Mouse (Mus musculus): ENCODE data around the gene Gm45140. TPM values are rescaled to one million over a fixed set of nuclear protein-coding genes. Genes with fewer than 3 reads are reported as not detected.

The Gm45140 gene
- total RNA-seq, 2 experiments from 2014 or later: 0.81 to 18.3 TPM

DNA sequence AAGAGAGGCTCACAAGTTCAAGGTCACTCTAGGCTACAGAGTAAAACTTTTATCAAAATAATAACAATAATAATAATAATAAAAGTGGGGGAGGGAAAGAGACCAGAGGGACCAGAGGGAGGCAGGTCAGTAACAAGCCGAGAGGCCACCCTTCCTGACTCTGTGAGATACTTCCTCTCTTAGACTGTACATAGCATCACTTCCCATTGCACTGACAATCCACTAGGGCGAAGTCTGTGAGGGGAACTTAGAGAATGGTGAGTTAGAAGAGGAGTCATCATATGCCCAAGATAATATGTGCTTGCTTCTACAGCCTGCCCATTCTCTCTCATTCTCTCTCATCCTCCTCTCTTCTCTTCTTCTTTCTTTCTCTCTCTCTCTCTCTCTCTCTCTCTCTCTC is 29.6 kb downstream of the Gm45140 start:
- ATAC-seq (replicated peaks; ENCODE audit: low FRiP score, low TSS enrichment, poor library complexity, severe bottlenecking): no peak

DNA sequence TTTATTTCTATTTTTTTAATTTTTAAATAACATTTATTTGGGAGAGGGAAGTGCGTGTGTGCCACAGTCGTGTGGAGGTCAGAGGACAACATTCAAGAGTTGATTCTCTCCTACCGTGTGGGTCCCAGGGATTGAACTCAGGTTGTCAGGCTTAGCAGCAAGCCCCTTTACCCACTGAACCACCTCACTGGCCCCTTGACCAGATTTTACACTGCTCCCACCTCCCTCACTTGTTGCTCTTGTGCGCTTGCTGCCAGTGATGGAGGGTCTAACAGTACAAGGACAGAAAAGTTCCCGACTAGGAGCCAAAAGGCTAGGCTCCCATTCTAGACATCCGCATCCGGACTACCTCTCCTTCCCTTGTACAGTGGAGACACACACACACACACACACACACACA is 30.1 kb downstream of the Gm45140 start:
- ATAC-seq (replicated peaks; ENCODE audit: low FRiP score, low TSS enrichment, poor library complexity, severe bottlenecking): no peak

DNA sequence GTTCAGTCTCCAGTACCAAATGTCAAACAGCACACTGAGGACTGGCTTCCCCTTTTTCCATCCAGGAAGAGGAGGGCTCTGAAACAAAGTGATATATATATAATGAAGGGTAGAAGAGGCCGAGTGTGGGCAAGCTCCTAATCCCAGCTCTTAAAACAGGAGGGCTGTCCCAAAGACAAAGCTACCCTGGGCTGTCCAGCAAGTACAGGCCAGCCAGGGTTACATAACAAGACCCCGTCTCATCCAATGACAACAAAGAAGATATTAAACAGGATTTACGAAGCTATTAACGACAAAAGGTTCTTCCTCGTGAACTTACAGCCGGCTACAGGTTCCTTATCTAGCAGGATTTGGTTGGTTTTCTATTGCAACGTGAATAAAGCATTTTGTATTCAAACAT is 30.7 kb downstream of the Gm45140 start:
- no peak for ATAC-seq (replicated peaks; ENCODE audit: low FRiP score, low TSS enrichment, poor library complexity, severe bottlenecking)

DNA sequence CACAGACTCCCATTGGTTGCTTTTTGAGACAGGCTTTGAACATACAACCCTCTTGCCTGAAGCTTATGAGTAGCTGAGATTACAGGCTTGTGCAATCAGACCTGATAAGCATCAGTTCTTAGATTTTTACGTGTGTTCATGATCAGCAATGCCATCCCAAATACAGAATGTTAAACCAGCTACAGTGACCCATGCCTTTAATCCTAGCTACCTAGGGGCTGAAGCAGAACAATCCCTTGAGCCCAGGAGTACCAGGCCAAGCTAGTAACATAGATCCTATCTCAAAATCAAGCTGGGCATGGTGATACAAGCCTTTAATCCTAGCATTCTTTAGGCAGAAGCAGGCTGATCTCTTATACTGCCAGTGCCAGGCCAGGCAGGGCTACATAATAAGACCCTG is 31.6 kb downstream of the Gm45140 start:
- no peak for ATAC-seq (replicated peaks; ENCODE audit: low FRiP score, low TSS enrichment, poor library complexity, severe bottlenecking)

DNA sequence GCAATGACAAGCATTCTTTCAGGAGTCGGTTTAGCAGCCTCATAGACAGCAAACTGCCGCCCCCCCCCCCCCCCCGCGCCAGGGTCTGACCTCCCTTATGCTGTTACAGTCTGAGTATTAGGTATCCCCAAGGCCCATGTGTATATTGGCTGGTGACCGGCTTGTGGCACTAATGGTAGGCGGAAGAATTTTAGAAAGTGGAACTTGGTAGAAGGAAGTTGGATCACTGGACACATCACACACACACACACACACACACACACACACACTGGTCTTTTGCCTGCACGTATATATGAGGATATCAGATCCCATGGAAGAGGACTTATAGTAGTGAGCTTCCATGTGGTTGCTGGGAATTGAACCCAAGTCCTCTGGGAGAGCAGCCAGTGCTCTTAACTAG is 33.1 kb downstream of the Gm45140 start:
- ATAC-seq (replicated peaks; ENCODE audit: low FRiP score, low TSS enrichment, poor library complexity, severe bottlenecking): no peak

DNA sequence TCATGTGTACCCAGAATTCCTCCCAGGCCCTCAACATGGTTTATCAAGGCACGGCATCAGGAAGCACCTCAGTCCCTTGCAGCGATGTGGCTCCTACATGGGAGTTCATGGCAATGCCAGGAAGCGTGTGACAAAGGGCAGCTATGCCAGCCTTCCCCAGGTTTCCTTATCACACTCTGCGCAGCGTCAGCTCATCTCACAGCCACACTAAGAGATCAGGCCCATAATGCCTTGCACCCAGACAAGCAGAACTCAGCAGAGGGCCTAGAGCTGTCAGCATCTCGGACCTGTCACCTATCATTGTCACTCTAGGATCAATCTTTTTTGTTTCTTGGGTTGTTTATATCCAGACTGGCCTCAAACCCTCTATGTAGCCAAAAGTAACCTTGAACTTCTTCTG is 36.0 kb downstream of the Gm45140 start:
- ATAC-seq (replicated peaks; ENCODE audit: low FRiP score, low TSS enrichment, poor library complexity, severe bottlenecking): peak; percentile 78

DNA sequence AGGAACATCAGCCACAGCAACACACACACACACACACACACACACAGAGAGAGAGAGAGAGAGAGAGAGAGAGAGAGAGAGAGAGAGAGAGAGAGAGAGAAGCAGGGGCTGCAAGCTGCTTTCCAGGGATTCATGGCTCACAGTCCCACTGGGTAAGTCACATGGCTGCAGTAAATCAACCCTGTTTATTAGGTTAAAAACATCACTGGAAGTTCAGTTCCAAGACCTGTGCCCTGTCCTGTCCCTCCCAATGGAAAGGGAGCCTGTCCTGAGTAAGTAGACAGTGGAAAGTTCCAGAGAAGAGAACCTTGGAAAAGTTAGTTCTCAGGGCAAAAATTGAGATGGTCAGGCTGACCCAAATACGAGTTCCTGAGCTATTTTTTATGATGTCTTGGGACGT is 38.3 kb downstream of the Gm45140 start:
- no peak for ATAC-seq (replicated peaks; ENCODE audit: low FRiP score, low TSS enrichment, poor library complexity, severe bottlenecking)

DNA sequence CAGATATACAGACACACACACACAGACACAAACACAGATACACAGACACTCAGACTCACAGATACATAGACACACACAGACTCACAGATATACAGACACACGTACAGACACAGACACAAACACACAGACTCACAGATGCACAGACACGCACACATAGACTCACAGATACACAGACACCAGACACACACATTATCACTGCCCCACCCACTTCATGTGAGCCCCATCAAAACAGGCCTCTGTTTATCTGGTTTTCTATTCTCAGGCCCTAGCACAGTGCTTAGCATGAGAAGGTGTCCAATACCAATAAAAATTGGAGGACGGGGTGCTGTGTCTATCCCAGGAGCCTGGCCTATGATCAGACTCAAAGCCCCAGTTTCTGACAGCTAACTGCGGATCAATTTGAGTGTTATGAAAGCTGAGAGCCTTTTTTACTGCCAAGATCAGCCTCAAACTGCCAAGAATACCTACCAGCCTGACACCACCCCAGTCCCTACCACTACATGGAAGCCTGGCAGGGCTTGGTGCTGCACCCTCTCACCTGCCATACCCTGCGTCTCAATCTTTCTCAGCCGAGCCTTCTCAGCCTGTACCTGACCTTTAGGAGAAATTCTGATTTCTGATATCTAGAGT is 39.2 kb downstream of the Gm45140 start:
- ATAC-seq (replicated peaks; ENCODE audit: low FRiP score, low TSS enrichment, poor library complexity, severe bottlenecking): peak; percentile 53

DNA sequence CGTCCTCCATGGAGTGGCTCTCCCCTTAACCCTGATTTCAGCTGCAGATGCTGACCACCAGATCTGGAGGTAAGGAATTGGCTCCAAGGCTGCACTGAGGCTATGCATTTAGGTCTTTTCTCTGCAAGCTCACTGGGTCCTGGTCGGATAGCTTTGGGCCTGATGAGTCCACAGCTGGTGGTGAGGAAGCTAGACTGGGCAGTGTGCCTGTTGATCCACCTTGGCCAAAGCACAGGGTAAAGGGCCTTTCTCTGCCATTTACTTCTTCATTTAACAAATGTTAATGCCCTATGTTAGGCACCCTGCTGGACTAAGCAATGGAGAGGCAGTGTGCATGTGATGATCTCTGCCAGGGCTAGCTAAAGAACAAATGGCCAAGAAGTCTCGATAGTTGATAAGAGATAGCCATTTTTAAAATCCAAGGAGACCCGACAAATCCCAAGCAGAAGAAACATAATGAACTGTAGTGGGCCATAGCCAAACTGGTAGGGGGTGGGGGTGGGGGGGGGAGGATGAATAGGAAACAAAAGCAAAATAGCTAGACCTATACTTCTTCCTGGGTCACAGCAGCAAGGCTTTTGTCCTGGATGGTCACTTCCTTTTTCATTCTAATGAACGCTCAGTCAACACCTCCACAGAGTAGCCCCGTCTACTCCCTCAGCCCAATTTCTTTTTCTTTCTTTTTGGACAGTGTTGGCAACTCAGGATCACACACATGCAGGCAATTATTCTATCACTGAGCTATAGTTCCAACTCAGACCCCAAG is 40.0 kb downstream of the Gm45140 start:
- ATAC-seq (replicated peaks; ENCODE audit: low FRiP score, low TSS enrichment, poor library complexity, severe bottlenecking): no peak

DNA sequence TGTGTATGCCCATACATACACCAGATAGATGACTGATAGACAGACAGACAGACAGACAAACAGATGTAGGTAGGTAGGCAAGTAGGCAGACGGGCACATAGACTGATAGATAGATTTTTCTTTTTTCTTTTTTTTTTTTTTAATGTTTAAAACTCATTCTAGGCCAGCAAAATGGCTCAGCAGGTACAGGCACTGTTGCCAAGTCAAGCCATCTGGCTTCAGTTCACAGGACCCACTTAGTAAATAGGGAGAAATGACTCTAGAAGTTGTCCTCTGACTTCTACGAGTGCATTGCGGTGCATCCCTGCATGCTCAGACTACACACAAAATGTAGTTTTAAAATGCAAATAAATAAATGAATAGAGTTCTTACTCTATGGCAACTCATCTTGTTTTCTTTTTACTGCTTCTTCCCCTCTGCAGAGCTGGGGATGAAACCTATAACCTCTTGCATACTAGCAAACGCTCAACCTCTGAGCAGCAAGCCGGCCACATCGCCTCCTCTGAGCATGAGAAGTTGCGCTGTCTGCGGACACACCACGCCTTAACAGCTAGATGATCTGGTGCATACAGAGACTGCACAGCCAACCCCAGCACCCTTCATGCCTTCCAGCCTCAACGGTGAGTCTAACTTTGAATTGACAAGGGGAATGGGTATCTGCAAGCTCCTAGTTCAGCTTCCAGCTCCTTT is 41.6 kb downstream of the Gm45140 start:
- no peak for ATAC-seq (replicated peaks; ENCODE audit: low FRiP score, low TSS enrichment, poor library complexity, severe bottlenecking)

DNA sequence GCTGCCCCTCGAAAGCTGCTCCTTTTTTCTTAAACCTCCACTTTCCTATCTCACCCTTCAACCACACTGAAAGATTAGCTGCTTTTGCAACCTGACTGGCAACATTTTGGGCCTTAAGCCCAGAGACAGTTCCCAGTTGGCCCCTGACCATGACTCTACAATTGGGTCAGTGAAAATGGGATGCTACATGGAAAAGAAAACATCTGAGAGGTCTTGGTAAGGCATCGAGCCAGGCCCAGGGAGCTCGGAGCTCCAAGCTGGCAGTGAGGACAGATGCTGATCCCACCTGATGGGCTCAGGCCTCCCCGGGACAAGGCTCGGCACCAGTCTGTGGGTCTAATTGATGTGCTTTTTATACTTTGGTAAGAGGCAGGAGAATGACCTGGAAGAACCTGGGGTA is 43.8 kb downstream of the Gm45140 start:
- no peak for ATAC-seq (replicated peaks; ENCODE audit: low FRiP score, low TSS enrichment, poor library complexity, severe bottlenecking)

DNA sequence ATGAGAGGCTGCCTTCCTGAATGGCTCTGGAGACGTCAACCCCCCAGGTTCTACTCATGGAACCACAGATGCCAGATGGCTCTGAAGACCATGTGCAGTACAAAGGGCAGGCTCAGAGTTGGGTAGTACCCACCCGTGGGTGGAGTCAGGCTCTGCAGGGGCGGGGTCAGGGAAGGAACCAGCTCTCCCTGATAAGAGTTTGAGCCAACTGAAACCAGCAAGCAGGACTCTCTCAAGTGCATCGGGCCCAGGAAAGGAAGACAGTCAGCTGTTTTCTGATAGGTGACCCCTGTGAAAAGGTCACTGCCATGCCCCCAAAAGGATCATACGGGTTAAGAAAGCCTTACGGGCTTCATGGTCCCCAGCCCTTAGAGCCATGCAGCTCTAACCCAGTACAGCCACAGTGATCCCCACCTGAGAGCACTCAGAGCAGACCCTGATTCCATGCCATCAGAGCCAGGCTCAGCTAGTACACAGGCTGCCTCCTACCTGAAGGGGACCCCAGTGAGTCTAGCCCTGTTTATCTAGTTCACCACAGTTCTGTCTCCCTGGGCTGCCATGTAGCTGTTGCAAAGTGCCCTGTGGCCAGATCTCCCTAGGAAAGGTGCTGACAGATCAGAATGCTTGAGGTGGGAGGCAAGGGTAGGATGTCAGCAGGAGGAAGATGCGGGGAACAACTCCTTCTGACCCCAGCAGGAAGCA is 44.7 kb downstream of the Gm45140 start:
- peak; percentile 86 for ATAC-seq (replicated peaks; ENCODE audit: low FRiP score, low TSS enrichment, poor library complexity, severe bottlenecking)

DNA sequence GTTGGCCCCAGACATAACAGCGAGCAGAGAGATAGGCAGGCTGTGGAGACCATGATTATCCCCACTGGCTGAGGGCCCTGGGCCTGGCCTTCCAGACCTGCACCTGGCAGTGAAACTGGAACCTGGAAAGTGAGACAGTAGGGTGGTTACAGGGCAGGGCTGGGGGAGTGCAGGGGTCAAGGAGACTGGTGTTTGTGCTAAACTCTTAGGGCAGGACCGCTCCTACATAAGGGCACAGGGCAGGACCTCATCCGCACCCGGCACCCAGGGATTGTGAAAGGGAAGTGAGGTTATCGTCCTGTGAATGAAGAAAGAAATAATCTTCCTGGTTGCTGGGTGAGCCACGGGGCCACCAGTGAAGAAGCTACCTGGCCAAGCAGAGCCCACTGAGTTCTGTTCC is 45.8 kb downstream of the Gm45140 start:
- ATAC-seq (replicated peaks; ENCODE audit: low FRiP score, low TSS enrichment, poor library complexity, severe bottlenecking): no peak

DNA sequence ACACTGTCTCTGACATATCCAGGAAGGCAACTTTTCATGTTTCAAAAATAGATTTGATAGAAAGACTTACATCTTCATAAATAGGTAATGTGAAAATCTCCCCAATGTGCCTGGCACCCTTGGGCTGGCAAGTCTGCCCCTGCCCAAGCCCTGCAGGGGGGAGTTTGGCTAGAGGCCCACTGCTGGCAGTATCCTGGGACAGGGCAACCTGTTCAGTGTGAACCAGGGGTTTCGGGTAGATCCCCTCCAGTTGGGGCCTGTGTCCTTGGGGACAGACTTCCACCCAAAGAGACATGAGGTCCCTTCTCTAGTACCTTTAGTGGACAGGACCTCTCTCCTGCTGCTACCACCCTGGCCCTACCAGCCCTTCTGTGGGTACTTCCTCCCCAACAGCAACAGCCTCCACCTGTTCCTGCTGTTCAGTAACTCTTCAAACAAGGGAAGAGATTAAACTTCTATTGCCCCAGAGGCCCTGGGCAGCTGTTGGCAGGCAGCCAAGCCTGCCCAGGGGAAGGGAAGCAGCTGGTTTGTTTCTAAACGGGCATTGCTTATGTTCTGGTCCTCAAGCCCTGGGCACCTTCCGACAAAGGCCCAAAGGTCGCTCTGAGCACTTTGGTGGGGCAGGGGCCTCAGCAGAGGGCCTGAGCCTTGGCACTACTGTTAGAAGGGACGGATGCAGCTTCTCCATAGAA is 46.6 kb downstream of the Gm45140 start:
- peak; percentile 27; the same call in 1 of the 2 replicates for ATAC-seq (replicated peaks; ENCODE audit: low FRiP score, low TSS enrichment, poor library complexity, severe bottlenecking)

DNA sequence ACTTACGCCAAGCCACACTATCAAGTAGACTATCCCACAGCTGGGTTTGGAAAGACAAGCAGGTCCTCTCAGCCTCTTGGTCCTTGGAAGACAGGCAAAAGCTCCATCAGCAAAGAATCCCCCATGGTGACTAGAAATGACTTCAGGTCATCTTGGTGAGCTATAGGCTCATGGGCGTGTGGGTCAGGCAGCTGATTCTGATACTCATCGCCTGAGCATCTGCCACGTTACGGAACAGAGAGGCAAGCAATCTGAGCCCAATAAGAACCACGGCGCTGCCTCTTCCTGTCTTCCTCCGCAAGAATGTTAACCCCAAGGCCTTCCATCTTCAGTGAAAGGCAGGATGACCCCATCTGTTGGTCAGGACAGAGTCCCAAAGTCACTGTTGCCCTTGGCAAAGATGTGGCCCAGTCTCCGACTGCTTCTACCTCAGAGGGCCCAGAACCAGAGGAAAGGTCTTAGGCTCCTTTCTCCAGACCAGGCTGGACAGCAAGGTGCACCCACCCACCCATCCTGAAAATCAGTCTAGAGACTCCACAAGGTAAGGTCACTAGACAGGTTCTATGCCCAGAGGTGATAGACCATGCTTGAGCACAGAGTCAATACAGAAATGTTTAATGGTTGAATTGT is 47.2 kb downstream of the Gm45140 start:
- ATAC-seq (replicated peaks; ENCODE audit: low FRiP score, low TSS enrichment, poor library complexity, severe bottlenecking): no peak

DNA sequence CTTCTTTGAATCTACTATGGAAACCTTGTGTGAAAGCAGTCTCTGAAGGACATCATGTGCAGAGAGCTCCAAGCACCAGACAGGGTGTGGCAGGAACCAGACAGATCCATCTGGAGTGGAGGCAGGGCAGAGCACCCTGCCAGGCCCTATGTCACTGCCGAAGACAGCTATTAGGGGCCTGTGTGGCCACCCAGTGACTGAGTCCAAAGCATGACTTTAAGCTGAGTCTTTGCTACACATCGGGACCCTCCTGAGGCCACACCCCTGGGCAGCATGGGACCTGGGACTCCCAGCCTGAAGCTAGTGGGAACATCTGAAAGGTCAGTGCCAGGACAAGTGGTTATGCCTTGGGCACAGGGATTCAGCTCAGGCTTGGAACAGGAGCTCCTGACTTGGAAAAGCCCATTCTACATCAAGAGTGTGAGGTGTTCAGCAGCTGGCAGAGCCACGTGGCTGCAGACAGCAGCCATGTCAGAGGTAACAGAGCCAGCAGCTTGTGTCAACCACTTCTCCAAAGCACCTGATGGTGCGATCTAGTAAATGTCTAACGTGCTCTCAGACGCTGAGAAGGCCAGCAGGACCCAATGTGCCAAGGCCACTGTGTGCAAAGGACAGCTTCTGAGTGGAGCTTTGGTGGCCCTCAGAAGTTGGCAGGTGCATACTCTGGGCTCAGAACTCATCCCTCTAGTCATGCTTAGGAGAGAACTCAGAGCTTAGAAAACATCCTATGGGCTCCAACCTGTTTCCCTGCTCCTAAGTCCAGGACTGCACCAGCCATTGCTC is 48.3 kb downstream of the Gm45140 start:
- ATAC-seq (replicated peaks; ENCODE audit: low FRiP score, low TSS enrichment, poor library complexity, severe bottlenecking): no peak

DNA sequence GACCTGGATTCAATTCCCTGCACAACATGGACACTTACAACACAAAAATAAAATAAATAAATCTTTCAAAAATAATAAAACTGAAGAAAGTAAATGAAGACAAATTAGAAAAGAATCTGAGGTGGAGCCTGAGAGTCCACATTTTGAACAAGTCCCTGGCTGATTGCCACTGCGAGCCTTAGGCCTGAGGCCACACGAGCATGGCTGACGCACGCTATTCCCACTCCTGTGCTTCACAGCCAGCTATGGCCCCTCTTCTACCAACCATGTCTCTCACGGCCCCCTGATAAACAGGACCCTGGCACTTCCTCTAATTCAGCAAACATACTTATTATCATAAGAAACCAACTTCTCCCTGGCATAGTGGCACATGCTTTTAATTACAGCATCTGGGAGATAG is 49.0 kb downstream of the Gm45140 start:
- no peak for ATAC-seq (replicated peaks; ENCODE audit: low FRiP score, low TSS enrichment, poor library complexity, severe bottlenecking)

DNA sequence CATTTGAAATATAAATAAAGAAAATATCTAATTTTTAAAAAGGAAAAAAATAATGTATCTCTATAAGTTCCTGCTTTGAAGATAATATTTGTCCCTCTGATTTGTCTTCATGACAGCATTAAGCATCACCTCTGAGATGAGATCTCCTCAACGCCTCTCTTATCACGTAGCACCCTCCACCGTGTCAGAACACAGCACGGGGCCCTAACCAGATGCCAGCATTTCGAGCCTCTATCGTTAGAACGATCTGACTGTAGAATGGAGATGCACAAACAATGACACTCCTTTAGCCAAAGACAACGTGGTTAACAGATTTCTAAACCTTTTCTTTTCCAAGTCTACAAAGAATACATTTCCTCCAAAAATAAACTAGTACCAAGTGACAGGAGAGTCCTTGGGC is 51.6 kb downstream of the Gm45140 start:
- ATAC-seq (replicated peaks; ENCODE audit: low FRiP score, low TSS enrichment, poor library complexity, severe bottlenecking): no peak

Measured in megakaryocyte-erythroid progenitor cell, adult 5-6 weeks (primary cell).